Mouse (Mus musculus): ENCODE measurements around the gene Atxn7.
"Not testable (repeated sequence)": the region's sequence is repeated elsewhere in the genome, so short reads cannot be mapped to it uniquely, and the experiment has no call there.

Atxn7 gene

GRCm38 (mm10) chr14:13961401-13962112, at the start of gene Atxn7, which contains the start of gene Thoc7:
Gene Atxn7 (plus strand): TSS chr14:13961440.
Gene Thoc7 (minus strand): TSS chr14:13961852.
- peak; percentile 36 for DNase-seq (ENCODE audit: low spot score)

- DNase-seq (ENCODE audit: low spot score) = no peak
Measured at GRCm38 (mm10) chr14:13914387-13915082, 46.7 kb upstream of the Atxn7 start, which contains the start of gene Gm281. Gene Gm281 (minus strand): TSS chr14:13914478.

- no peak for DNase-seq (ENCODE audit: low spot score)
Measured at GRCm38 (mm10) chr14:13915207-13915606, 46.0 kb upstream of the Atxn7 start.

GRCm38 (mm10) chr14:13917208-13917607, 44.0 kb upstream of the Atxn7 start:
- DNase-seq (ENCODE audit: low spot score) = no peak

- DNase-seq (ENCODE audit: low spot score) = peak; percentile 55
Measured at GRCm38 (mm10) chr14:13917630-13918029, 43.6 kb upstream of the Atxn7 start.

- no peak for DNase-seq (ENCODE audit: low spot score)
Measured at GRCm38 (mm10) chr14:13933290-13934051, 27.8 kb upstream of the Atxn7 start.

- no peak for DNase-seq (ENCODE audit: low spot score)
Measured at GRCm38 (mm10) chr14:13934052-13934371, 27.2 kb upstream of the Atxn7 start.

- DNase-seq (ENCODE audit: low spot score) = no peak
Measured at GRCm38 (mm10) chr14:13944686-13945085, 16.6 kb upstream of the Atxn7 start.

GRCm38 (mm10) chr14:13948345-13948744, 12.9 kb upstream of the Atxn7 start:
- no peak for DNase-seq (ENCODE audit: low spot score)

GRCm38 (mm10) chr14:13950401-13950800, 10.8 kb upstream of the Atxn7 start:
- DNase-seq (ENCODE audit: low spot score) = peak; percentile 15

GRCm38 (mm10) chr14:13952151-13952550, 9.1 kb upstream of the Atxn7 start:
- not testable (repeated sequence) for DNase-seq (ENCODE audit: low spot score)

- no peak for DNase-seq (ENCODE audit: low spot score)
Measured at GRCm38 (mm10) chr14:13960079-13960478, 1.2 kb upstream of the Atxn7 start.

- DNase-seq (ENCODE audit: low spot score) = peak; percentile 68
Measured at GRCm38 (mm10) chr14:13960482-13961325, 536 bp upstream of the Atxn7 start.

GRCm38 (mm10) chr14:13962476-13962875, 1.2 kb downstream of the Atxn7 start:
- DNase-seq (ENCODE audit: low spot score) = no peak

- DNase-seq (ENCODE audit: low spot score) = no peak
Measured at GRCm38 (mm10) chr14:13963527-13963926, 2.3 kb downstream of the Atxn7 start.

GRCm38 (mm10) chr14:13967607-13968006, 6.4 kb downstream of the Atxn7 start:
- DNase-seq (ENCODE audit: low spot score) = no peak

- DNase-seq (ENCODE audit: low spot score) = no peak
Measured at GRCm38 (mm10) chr14:13968476-13968875, 7.2 kb downstream of the Atxn7 start.

- no peak for DNase-seq (ENCODE audit: low spot score)
Measured at GRCm38 (mm10) chr14:13970513-13970912, 9.3 kb downstream of the Atxn7 start.

- no peak for DNase-seq (ENCODE audit: low spot score)
Measured at GRCm38 (mm10) chr14:13971644-13972234, 10.5 kb downstream of the Atxn7 start.

- DNase-seq (ENCODE audit: low spot score) = no peak
Measured at GRCm38 (mm10) chr14:13977498-13977897, 16.3 kb downstream of the Atxn7 start.

GRCm38 (mm10) chr14:13981286-13981685, 20.0 kb downstream of the Atxn7 start:
- no peak for DNase-seq (ENCODE audit: low spot score)
